Mouse (Mus musculus): ENCODE results near the gene B230307C23Rik.

GRCm38 (mm10) chr16:97991517-97991916, 5.6 kb upstream of the B230307C23Rik start:
- no peak for TF ChIP-seq POLR2A (IDR thresholded peaks at IDR 0.05; ENCODE audit: extremely low read depth, insufficient read depth, low read length)
- no peak for TF ChIP-seq CTCF (IDR thresholded peaks at IDR 0.05; ENCODE audit: extremely low read depth, insufficient read depth, low read length)
